Mouse (Mus musculus) thymus, adult 18-20 months (tissue): ENCODE measurements around the gene Kat5.

ENCODE experiments used
- DNase-seq, 2 experiments: peaks; one replicate each; pipeline ENCODE4 v3.0.0; 2022; ENCODE audit warnings: mixed read lengths in 2 of 2

Gene Kat5

DNA sequence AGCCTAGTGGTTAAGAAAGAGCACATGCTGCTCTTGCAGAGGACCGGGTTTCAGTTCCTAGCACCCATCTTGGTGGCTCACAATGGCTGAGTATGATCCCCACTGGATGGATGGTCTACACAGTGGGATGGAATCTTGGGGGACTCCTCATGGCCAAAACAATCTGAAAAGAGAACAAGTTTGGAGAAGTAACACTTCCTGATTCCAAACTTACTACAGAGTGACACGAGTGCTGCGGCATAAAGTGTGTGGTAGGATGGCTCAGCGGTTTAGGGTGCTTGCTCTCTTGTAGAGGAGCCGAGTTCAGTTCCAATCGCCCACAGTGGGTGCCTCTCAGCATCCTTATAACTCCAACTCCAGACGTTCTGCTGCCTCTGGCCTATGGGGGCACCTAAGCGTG lies 15.3 kb upstream of the Kat5 start:
- DNase-seq, result no peak

DNA sequence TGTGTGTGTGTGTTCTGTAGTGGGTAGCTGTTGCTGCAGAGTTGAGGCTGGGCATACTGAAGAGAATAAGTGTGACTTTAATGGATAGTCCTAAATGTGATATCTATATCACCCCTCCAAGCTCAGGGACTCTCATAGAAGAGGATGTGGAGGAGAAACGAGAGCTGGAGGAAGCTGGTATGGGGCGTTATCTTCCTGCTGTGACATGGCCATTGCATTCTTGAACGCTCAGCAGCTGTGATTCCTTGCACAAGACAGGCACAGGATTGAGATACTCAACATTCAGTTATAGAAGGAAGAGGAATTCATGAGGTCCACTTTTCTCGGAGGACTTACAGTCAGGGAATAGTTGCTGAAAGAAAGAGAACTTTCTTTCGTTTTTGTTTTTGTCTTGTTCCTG lies 11.8 kb upstream of the Kat5 start:
- DNase-seq, result no peak

DNA sequence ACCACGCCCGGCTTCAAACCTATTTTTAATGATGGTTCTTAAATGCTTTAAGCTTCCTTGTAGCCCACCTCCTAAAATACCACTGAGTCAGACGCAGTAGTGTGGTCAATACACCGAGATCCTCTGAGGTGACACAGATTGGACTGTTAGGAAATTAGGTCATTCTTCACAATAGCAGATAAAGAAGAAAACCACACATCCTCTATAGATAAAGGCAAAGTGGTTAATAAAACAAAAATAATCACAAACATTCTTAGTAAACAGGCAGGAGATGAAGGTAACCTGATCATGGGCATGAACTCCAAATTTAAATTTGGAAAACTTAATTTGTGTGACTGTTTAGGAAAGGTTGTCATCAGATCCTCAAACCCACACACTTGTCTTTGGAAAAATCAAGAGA lies 10.0 kb upstream of the Kat5 start:
- DNase-seq, result no peak

DNA sequence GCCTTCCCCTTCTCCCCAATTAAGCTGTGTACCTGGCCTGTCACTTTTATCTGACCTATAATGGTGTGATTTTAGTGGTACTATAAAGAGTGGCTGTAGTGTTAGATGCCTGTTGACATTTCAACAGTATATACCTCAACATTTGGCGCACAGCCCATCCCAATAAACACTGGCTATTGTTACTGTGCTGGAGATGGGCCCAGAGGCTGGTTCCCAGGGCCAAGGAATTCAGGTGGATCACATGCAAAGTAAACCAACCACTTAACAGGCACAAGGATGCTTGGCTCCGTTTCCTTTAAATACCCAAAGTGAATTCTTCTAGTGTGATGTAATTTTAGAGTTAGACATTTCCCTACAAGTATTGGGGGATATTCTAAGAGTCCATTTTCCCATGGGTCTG lies 4.9 kb upstream of the Kat5 start:
- no peak for DNase-seq

DNA sequence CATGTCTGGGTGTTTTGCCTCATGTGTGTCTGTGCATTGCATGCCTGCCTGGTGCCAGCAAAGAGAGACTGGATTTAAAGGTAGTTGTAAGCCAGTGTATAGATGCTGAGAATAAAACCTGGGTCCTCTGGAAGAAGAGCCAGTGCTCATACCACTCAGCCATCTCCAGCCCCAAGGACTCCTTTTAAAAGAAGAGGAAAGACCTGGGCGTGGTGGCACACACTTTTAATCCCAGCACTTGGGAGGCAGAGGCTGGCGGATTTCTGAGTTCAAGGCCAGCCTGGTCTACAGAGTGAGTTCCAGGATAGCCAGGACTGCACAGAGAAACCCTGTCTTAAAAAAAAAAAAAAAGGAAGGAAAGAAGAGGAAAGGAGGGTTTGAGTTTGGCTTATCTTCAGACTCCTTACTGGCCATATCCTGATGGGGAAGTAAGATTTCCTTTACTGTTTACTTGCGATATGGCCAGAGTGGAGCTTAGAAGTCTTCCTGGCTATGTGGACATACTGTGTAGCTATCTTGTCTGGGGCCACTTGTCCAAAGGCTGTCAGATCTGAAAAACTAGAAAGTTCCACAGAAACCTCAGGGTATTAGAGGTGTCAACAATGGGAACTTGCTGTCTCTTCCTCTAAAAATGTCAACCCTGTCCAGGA lies 2.9 kb upstream of the Kat5 start:
- no peak for DNase-seq

DNA sequence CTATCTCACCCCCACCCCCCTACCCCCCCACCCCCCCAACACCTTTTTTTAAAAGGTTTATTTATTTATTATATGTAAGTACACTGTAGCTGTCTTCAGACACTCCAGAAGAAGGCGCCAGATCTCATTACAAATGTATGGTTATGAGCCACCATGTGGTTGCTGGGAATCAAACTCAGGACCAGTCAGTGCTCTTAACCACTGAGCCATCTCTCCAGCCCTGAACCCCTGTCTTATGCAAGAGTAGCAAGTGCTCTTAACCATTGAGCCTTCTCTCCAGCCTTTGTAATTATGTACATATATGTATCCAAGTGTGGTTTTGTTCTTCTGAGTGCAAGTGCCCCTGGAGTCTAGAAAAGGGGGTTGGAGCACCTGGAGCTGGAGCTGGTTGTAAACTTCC lies 1.9 kb upstream of the Kat5 start:
- no peak for DNase-seq

DNA sequence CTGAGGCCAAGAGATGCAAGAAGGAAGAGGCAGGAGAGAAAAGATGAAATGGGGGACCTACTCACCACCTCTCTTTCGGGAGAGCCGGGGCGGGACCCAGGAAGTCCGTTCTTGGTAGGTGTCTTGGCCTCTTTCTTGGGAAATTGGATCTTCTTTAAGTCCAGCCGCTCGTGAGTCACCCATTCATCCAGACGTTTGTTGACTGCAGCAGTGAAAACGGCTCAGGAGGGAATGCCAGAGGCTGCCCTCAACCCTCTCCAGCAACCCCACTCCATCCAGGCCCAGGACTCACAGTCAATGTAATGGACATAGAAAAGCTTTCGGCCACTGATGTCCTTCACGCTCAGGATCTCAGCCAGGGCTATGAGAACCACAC lies 878 bp downstream of the Kat5 start:
- DNase-seq, result peak in 1 of 2 experiments; percentile 11

DNA sequence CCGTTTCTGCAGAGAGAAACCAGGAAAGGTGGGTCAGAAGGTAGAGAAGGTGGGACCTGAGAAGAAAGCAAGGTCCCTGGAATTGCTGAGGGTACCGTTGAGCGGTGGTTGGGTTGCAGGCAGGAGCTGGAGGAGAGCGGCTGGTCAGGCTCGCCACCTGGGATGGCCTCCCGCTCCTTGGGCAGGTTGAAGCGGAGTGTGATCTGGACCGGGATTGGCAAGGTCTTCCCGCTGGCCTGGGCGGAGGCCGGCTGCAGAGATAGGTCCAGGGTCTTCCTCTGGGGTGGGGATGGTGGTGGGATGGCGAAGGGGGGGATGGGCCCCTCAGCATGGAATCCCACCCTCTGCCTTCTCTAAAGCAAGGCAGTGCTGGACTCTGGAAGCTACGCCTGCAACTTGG lies 1.3 kb downstream of the Kat5 start:
- no peak for DNase-seq

DNA sequence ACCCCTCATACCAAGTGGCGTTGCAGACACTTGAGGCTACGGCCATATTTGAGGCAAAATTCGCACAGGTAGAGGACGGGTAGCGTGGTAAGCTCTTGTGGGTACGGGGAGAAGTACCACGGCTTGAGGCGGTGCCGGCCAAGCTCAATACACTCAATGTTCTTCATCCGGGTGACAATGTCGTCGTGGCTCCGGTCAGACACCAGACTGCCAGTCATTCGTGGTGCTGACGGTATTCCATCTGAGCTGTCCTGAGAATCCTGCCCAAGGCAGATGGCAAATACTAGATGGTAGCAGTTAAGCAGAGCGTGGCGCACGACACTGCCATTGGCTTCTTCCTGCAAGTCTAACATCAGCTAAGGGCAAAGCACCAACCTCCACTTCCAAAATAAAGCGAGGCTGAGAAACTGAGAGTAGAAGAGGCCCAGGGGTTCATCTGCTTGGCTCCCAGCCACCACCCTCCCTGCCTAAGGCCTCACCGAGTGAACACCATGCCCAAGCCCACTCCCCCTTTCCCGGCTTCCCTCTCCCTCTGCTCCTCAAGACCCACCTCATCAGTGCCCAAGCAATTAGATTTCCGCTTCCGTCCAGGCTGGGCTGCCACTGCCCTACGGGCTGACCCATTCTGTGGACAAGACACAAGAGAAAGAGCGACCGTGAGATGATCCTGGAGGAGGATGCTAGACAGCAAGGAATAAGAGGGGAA lies 2.2 kb downstream of the Kat5 start:
- DNase-seq, result no peak

DNA sequence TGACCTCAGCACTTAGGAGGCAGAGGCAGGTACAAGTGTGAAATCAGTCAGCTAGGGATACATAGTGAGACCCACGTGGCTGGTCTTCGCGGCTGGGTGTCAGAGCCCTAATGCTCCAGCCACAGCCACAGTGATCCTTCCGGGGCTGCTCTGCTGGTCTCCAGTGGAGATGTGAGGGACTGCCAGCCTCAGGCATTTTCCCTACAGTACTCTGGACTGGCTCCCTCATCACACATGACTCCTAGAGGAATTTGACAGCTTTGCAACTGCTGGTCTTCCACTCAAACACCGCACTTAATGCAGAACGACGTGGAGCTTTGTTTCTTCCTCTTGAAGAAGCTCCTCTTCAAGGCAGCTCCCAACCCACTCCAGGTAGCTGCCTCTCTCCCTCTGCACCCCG lies 3.8 kb downstream of the Kat5 start:
- no peak for DNase-seq

DNA sequence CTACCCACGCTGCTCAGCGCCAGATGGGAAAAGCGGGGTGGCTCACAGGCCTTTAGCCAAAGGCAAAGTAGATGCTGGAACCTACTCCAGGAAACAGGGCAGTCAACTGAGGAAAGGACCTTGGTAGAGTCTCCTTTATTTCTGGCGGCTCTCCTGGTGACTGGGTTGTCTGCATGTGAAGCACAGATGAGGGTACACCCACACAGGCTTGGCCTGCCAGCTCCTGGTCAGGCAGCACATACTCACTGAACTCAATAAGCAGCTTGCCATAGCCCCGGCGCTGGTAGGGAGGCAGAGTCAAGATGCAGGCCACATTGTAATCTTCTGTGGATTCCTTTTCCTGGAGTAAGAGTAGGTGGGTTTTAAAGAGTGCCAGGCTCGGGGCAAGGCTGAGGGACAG lies 4.9 kb downstream of the Kat5 start:
- DNase-seq, result no peak

DNA sequence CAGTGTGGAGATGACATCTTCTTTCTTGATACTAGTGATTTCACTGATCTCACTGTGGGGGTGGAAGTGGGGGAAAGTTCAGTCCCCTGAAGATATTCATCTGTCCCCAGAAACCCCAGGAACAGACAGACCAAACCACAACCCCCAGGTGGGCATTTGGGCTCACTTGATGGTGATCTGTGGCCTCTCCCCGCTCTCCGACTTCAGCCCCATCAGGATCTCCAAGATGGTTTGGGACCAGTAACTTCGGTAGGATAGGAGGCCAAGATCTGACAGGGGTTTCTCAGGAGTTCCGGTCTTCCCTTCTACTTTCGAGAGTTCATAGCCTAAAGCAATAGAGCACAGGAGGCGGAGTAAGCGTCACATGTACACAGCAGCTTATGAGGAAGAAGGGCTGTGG lies 6.4 kb downstream of the Kat5 start:
- no peak for DNase-seq

DNA sequence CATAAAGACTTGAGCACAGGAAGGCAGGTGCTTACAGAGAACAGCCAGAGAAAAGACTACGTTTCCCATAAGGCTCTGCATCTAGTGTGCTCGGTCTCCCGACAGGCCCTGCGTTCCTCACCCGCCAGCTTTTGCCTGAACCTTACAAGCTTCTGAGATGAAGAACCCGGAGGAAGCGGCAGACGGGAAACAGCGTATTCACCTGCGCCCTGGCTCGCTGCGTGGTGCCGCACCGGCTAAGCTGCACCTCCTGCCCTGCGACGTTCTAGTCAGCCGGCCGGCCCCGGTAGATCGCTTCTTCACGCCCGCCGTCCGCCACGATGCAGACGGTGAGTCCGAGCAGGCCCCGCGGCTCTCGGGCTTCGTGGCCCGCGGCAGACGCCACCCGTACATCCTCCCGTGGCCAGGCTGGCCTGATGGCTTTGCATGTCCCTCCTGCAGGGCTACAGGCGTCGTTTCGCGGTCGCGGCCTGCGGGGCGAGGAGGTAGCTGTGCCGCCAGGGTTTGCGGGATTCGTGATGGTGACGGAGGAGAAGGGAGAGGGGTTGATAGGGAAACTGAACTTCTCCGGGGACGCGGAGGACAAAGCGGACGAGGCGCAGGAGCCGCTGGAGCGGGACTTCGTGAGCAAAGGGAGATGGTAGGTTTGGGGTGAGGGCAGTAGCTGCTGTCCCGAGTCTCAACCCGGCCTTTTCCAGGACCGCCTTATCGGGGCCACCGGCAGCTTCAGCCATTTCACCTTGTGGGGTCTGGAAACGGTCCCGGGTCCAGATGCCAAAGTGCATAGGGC lies 8.1 kb downstream of the Kat5 start, which contains the start of gene Rnaseh2c:
Rnaseh2c (plus strand) TSS at position 122 of the 790 bp plus-strand sequence.
- DNase-seq, result peak; percentile 78 to 83

DNA sequence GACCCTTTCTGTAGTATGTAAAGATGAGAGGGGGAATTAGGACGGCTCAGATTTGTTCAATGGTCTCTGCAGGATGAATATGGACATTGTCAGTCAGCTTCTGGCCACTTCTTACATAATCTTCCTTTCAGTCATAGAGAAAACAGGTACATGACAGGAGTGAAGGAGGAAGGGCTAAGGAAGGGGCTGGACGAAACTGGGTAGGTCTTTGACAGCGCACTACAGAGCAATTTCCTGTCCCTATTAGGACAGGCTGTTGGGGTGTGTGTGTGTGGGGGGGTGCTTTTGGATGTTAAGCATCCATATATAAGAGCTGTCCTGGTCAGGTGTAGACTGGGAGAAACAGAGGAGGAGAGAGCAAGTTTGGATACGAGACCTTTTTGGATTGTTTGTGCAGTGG lies 10.8 kb downstream of the Kat5 start:
- DNase-seq, result no peak

DNA sequence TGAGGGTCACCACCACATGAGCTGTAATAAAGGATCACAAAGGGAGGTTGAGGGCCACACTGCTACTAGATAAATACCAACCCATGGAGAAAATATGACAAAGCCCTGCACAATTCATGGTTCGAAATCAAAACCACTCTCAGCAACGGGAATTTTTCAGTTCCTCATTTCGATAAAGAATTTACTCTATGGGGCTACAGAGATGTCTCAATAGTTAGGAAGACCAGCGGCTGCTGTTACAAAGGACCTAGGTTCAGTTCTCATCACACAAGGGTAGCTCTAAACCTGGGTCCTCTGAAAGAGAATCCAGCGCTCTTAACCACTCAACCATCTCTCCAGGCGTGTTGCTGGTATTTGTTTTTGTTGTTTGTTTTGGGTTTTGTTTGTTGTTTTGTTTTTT lies 18.1 kb downstream of the Kat5 start:
- no peak for DNase-seq

DNA sequence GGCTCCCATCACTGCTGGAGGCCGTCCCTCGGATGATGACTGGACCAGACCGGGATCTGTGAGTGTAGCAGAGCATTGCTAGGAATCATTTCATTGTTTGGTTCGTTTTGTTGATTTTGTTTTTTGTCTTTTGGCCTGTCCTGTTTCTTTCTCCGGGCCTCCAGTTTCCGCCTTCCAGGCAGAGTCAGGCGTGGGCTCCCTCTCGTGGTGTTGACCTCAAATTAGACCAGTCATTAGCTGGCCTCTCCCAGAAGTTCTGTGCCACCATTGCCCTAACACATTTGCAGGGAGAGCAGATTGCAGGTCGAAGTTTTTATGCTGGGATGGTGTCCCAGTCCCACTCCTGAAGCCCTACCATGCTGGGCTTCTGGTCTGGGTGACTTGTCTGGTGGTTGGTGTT lies 20.9 kb downstream of the Kat5 start:
- DNase-seq, result no peak

DNA sequence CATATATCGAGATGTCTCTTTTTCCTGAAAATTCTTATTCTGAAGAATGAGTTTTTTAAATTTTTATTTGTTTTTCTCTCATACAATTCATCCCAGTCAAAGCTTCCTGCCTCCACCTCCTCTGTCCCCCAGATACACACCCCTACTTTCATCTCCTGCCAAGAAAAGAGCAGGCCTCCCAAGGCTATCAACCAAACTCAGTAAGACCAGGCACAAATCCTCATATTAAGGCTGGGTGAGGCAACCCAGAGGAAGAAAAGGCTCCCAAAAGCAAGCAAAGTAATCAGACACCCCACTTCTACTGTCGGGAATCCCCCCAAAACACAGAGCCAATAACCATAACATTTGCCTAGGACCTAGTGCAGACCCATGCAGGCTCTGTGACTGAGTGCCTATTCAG lies 28.0 kb downstream of the Kat5 start:
- DNase-seq, result no peak

DNA sequence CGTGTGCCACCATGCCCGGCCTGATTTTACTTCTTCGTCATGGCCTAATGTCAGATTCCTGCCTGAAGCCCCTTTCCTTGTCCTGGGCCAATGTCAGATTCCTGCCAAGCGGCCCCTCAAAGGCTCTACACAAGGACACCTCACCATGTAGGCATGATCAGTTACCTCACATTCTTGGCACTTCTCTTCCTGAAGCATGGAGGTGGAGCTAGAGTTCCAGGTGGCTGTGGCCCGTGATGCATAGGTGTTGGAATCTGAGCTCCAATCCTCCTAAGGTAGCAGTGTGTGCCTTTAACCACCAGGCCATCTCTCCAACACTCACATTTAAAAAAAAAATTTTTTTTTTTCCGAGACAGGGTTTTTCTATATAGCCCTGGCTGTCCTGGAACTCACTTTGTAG lies 29.3 kb downstream of the Kat5 start:
- DNase-seq, result no peak

DNA sequence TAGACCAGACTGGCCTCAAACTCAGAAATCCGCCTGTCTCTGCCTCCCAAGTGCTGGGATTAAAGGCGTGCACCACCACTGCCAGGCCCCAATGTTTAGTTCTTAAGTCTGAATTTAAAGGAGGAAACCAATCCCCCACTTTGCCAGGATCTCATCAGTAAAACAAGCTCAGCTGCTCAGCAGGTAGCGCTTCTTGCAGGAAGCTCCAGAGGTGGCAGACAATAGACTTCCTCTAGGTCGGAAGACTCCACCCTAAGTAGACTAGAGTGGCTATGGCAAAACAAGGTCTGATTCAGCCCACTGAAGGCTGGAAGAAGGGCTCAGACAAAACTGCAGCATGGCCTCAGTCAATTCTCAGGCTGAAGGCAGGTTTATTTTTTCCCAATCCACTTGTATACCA lies 30.1 kb downstream of the Kat5 start:
- DNase-seq, result no peak

DNA sequence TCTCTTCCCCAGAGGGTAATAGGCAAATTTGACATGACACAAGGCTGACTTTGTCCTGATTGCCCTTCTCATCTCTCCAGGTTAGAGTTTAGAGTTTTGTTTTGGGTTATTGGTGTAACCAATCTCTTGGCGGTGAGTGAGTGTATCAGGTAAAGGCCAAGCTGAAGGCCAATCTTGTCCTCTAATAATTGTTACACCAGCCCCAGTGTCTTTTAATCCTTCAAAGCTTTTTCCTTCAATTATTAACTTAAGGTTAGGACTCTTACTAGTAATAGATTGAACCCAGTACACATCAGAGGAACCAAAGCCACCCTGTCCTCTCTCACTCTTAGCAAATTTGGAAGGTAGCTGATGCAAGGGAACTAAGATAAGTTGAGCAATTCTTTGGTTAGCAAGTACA lies 34.7 kb downstream of the Kat5 start:
- DNase-seq, result no peak

DNA sequence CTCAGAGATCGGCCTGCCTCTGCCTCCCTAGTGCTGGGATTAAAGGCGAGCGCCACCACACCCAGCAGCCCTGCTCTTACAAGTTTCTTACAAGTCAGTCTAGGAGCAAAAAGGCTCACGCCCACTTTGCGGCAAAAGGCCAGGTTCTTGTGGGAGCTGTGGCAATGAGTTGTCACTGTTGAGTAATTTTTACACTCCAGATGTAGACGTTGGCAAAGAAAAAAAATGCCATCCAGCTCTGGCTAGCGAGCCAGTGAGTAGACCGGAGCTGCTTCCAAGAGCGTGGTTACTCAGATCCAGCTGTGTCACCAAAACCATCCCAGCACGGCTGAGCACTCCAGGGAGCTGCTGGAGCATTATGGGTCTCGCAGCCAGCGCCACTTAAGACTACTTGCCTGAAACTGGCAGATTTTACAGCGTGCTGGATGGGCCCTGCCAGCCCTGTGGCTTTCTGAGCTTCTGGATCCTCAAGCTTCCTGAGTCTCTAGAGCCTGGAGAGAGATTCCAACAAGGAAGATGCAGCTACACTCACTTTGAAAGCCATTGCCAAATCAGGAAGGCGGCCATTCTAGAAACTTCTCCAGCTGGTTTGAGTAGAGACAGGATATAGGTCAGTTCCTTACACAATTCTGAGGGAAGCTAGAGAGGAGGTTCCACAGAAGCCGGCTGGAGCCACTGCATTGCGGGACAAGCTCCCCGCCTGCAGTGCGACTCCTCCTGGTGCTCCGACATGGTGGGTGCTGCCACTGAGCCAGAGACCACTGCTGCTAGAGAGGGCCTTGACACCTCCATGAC lies 37.5 kb downstream of the Kat5 start:
- peak in 1 of 2 experiments; percentile 27 for DNase-seq

DNA sequence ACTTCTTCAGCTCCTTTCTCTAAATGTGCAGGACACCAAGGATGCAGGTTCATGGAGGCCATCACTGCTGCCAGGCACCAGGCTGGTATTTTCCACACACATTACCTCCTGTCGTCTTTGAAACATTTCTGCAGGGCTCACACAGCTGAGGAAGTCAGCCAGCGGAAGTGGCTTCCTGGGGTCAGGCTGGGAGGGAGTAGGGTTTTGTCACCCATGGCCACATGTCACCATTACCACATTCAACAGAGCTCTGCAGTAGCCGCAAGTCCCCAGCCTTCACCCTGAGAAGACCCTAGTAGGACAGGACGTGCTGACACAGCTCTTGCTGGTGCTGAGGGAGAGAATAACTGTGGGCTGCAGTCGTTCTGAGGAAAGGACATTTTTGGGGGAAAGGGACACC lies 38.2 kb downstream of the Kat5 start:
- peak; percentile 38 to 54 for DNase-seq
